8 mouse cellular contexts compared by ENCODE assay signal in genomic region chr1:135728631-135729366, GRCm38 (mm10). TPM values are rescaled to one million over a fixed set of nuclear protein-coding genes. Genes with fewer than 3 reads are reported as not detected.
DNase-seq lines count a peak whose midpoint lies in the region; ATAC-seq lines count a peak whose summit lies in the region.

No protein-coding gene starts in this region.

- H3K27me3 ChIP-seq in intestine, embryonic 15.5 days (replicated peaks): no peaks in the 10 kb centered on the region
- no peaks in the 10 kb centered on the region for H3K27me3 ChIP-seq in midbrain, embryonic 11.5 days (ENCODE audit: control insufficient read depth, insufficient read depth, low read length)

- H3K27ac ChIP-seq in intestine, embryonic 15.5 days: peak overlapping the region; percentile 82
- no peak overlapping the region for H3K27ac ChIP-seq in midbrain, embryonic 11.5 days (ENCODE audit: low read depth, low read length)

- ATAC-seq in intestine, embryonic 15.5 days: peak; percentile 85
- ATAC-seq in midbrain, embryonic 11.5 days (ENCODE audit: low FRiP score): peak; percentile 90

- no peaks in the 10 kb centered on the region for H3K9me3 ChIP-seq in intestine, embryonic 15.5 days
- no peaks in the 10 kb centered on the region for H3K9me3 ChIP-seq in midbrain, embryonic 11.5 days (ENCODE audit: control insufficient read depth, low read length)

- peak overlapping the region; percentile 57 for H3K4me3 ChIP-seq in intestine, embryonic 15.5 days (replicated peaks)
- H3K4me3 ChIP-seq in midbrain, embryonic 11.5 days (ENCODE audit: low read depth, low read length): peak overlapping the region; percentile 54

- peaks cover 35% of the 10 kb centered on the region for H3K4me1 ChIP-seq in intestine, embryonic 15.5 days (replicated peaks)
- peaks cover 8% of the 10 kb centered on the region for H3K4me1 ChIP-seq in midbrain, embryonic 11.5 days (ENCODE audit: control insufficient read depth, insufficient read depth, low read length)

- intact Hi-C loops in gastrocnemius, postnatal 36 days (cut with DNase I): no loop called here
- intact Hi-C loops in left cerebral cortex, postnatal 4 days (cut with DNase I): loop anchor here (10.0 kb wide), 1 partner anchor 216 kb away; no protein-coding TSS in a partner anchor

- DNase-seq in adrenal gland, adult 8-10 months: peak; percentile 81
- DNase-seq in embryo, embryonic 11 days: peak; percentile 95
- DNase-seq in gastrocnemius, postnatal 36 days: peak; percentile 77 to 81
- DNase-seq in left cerebral cortex, postnatal 4 days: peak; percentile 83
- peak; percentile 97 for DNase-seq in midbrain, embryonic 11.5 days (ENCODE audit: low spot score, missing footprints)
- DNase-seq in right cerebral cortex, postnatal 4 days: peak; percentile 71
- peak; percentile 89 for DNase-seq in yolk sac, embryonic 10.5 days (ENCODE audit: low spot score)

- 1% methylated on average over 35 of the region's 35 CpGs for WGBS in intestine, embryonic 15.5 days
- 3% methylated on average over 27 of the region's 35 CpGs for WGBS in midbrain, embryonic 11.5 days

- no peaks in the 10 kb centered on the region for H3K36me3 ChIP-seq in intestine, embryonic 15.5 days
- no peaks in the 10 kb centered on the region for H3K36me3 ChIP-seq in midbrain, embryonic 11.5 days (ENCODE audit: control insufficient read depth, insufficient read depth, low read length)

- peak overlapping the region; percentile 76 for H3K9ac ChIP-seq in intestine, embryonic 15.5 days
- H3K9ac ChIP-seq in midbrain, embryonic 11.5 days (ENCODE audit: low read length): peak overlapping the region; percentile 76

- peak overlapping the region; percentile 74 for H3K4me2 ChIP-seq in intestine, embryonic 15.5 days (replicated peaks)
- peak overlapping the region; percentile 93 for H3K4me2 ChIP-seq in midbrain, embryonic 11.5 days

RNA-seq across cellular contexts. Expression of gene Csrp1, which starts 8.9 kb away (rescaled TPM):
- total RNA-seq in adrenal gland, adult 8-10 months (2022): 100 to 1,000 TPM in 1 of 4 experiments, 10 to 100 TPM in 3; 92.3 to 122 (median 99.0) TPM
- total RNA-seq in gastrocnemius, postnatal 36 days (2021): 10 to 100 TPM; 18.1 to 22.8 TPM
- polyA plus RNA-seq in intestine, embryonic 15.5 days (2015; fragmentation: Nextera tagmentation; extraction: Ambion mirVana): 203 and 215 TPM in 2 replicates
- 10 to 100 TPM; 31.2 to 32.8 TPM for total RNA-seq in left cerebral cortex, postnatal 4 days (2021)
- 33.2 and 34.1 TPM in 2 replicates for polyA plus RNA-seq in midbrain, embryonic 11.5 days (2014; fragmentation: Nextera tagmentation; extraction: Ambion mirVana)

RNA-seq across cellular contexts. Expression of gene Phlda3, which starts 37.1 kb away (rescaled TPM):
- 10 to 100 TPM; 33.0 to 80.7 (median 38.4) TPM for total RNA-seq in adrenal gland, adult 8-10 months (2022)
- total RNA-seq in gastrocnemius, postnatal 36 days (2021): 100 to 1,000 TPM; 108 to 122 TPM
- 44.5 and 44.6 TPM in 2 replicates for polyA plus RNA-seq in intestine, embryonic 15.5 days (2015; fragmentation: Nextera tagmentation; extraction: Ambion mirVana)
- total RNA-seq in left cerebral cortex, postnatal 4 days (2021): 10 to 100 TPM; 11.2 to 12.9 TPM
- polyA plus RNA-seq in midbrain, embryonic 11.5 days (2014; fragmentation: Nextera tagmentation; extraction: Ambion mirVana): 16.9 and 19.4 TPM in 2 replicates

RNA-seq across cellular contexts. Expression of gene Tnni1, which starts 50.4 kb away (rescaled TPM):
- under 1 TPM in 1 of 4 experiments, not detected in 3; 0.35 TPM for total RNA-seq in adrenal gland, adult 8-10 months (2022)
- 100 to 1,000 TPM in 1 of 2 experiments, 10 to 100 TPM in 1; 69.4 to 433 TPM for total RNA-seq in gastrocnemius, postnatal 36 days (2021)
- 5.4 and 8.3 TPM in 2 replicates for polyA plus RNA-seq in intestine, embryonic 15.5 days (2015; fragmentation: Nextera tagmentation; extraction: Ambion mirVana)
- total RNA-seq in left cerebral cortex, postnatal 4 days (2021): not detected
- polyA plus RNA-seq in midbrain, embryonic 11.5 days (2014; fragmentation: Nextera tagmentation; extraction: Ambion mirVana): 0.95 and 1.3 TPM in 2 replicates

Comparison
In these comparisons a context has a peak if more than half of its experiments do, and no peak if none do; other contexts are left out.
1. RNA of gene Tnni1, which starts 50.4 kb away (total RNA-seq): 69.4 to 433 TPM in gastrocnemius, postnatal 36 days; not detected in left cerebral cortex, postnatal 4 days and 0.35 TPM in adrenal gland, adult 8-10 months; every median in the first group is over 10 times any median in the second.
2. Peak in every context shown above with its lines, with median percentiles within 50 percentile points of each other: DNase-seq.